Mouse (Mus musculus) stomach, postnatal 0 days (tissue): ENCODE data around the gene Samd14. TPM values are rescaled to one million over a fixed set of nuclear protein-coding genes. Genes with fewer than 3 reads are reported as not detected.
A peak's percentile ranks its signal among the peaks of the same experiment; 100 is the strongest.

Experiments used
- ATAC-seq: fragments of 200-750 bp; cut with Nextera tagmentation; 2 replicates; pipeline ENCODE4 v1.8.0; 2017; ENCODE audit not compliant: low FRiP score, low TSS enrichment
- DNase-seq: peaks from one replicate; pipeline ENCODE4 v3.0.0-alpha.2; 2016; ENCODE audit warnings: low spot score
- H3K27ac ChIP-seq: fragments of 300-500 bp; sonication (generic); replicated peaks from 2 replicates; pipeline ENCODE4 v1.5.1; 2014; ENCODE audit warnings: mild to moderate bottlenecking, control low read depth
- H3K27me3 ChIP-seq: fragments of 300-500 bp; sonication (generic); 2 replicates; pipeline ENCODE4 v1.6.1; 2014; ENCODE audit warnings: low read length; ENCODE audit not compliant: control insufficient read depth, insufficient read depth
- H3K36me3 ChIP-seq: fragments of 300-500 bp; sonication (generic); 2 replicates; pipeline ENCODE4 v1.6.1; 2014; ENCODE audit warnings: low read length, mixed read lengths; ENCODE audit not compliant: control insufficient read depth, insufficient read depth
- H3K4me1 ChIP-seq: fragments of 300-500 bp; sonication (generic); replicated peaks from 2 replicates; pipeline ENCODE4 v1.6.1; 2014; ENCODE audit warnings: antibody characterized with exemption; ENCODE audit not compliant: control insufficient read depth, insufficient read depth
- H3K4me2 ChIP-seq: fragments of 300-500 bp; sonication (generic); replicated peaks from 2 replicates; pipeline ENCODE4 v1.6.1; 2014; ENCODE audit warnings: low read depth, mild to moderate bottlenecking, control low read depth, moderate library complexity
- H3K4me3 ChIP-seq: fragments of 300-500 bp; sonication (generic); 2 replicates; pipeline ENCODE4 v1.5.1; 2014; ENCODE audit warnings: low read depth, low read length, control low read depth
- H3K9ac ChIP-seq: fragments of 300-500 bp; sonication (generic); 2 replicates; pipeline ENCODE4 v1.6.1; 2014; ENCODE audit warnings: mild to moderate bottlenecking, low read length, control low read depth, mixed read lengths
- H3K9me3 ChIP-seq: fragments of 300-500 bp; sonication (generic); 2 replicates; pipeline ENCODE4 v1.6.1; 2016; ENCODE audit warnings: low read length; ENCODE audit not compliant: control insufficient read depth
- CTCF ChIP-seq: IDR thresholded peaks from 2 replicates; pipeline ENCODE4 v1.5.1; 2016; ENCODE audit warnings: antibody characterized with exemption, low read depth, mild to moderate bottlenecking, moderate library complexity
- EP300 ChIP-seq: optimal IDR thresholded peaks from 2 replicates; pipeline ENCODE3; 2016; ENCODE audit warnings: antibody characterized with exemption
- WGBS: fragments of 180-500 bp; shearing (Covaris S2); extraction: QIAGEN DNeasy Blood & Tissue Kit; methylation state at CpG from one replicate; pipeline ENCODE4 v1.1.7; 2014; 5-methylcytosine and 5-hydroxymethylcytosine counted together
- polyA plus RNA-seq: library from polyadenylated mRNA; unstranded; fragments of >200 nt; fragmentation: Nextera tagmentation; extraction: Ambion mirVana; gene quantifications from 2 replicates; pipeline ENCODE4 v1.2.1, GENCODE M21; 2015

Samd14 gene
- polyA plus RNA-seq, 1 experiment from 2014 or later: 6.7 TPM

- peak overlapping the region; percentile 89 for H3K27ac ChIP-seq
- H3K27me3 ChIP-seq: no peaks in the 10 kb centered on the region
- no peaks in the 10 kb centered on the region for H3K36me3 ChIP-seq
- WGBS: 73% methylated on average over 8 of the region's 8 CpGs
- TF ChIP-seq CTCF (no peak), EP300 (no peak)
- H3K4me3 ChIP-seq: no peak overlapping the region
- no peak overlapping the region for H3K9ac ChIP-seq
- no peak for ATAC-seq
- no peak overlapping the region for H3K4me2 ChIP-seq
- peaks cover 5% of the 10 kb centered on the region; the same call in 1 of the 2 replicates for H3K4me1 ChIP-seq
- H3K9me3 ChIP-seq: no peaks in the 10 kb centered on the region
- DNase-seq: no peak
Measured at GRCm38 (mm10) chr11:94987851-94988250, 21.8 kb upstream of the Samd14 start.

- Histone ChIP-seq H3K4me1 (peaks cover 10% of the 10 kb centered on the region; the same call in 1 of the 2 replicates), H3K27ac (peak overlapping the region; percentile 89), H3K27me3 (no peaks in the 10 kb centered on the region), H3K4me3 (peak overlapping the region; percentile 37), H3K36me3 (no peaks in the 10 kb centered on the region), H3K9ac (peak overlapping the region; percentile 54), H3K4me2 (peak overlapping the region; percentile 99), H3K9me3 (no peaks in the 10 kb centered on the region)
- DNase-seq (no peak), ATAC-seq (no peak)
- WGBS: 11% methylated on average over 10 of the region's 10 CpGs
- TF ChIP-seq EP300: no peak
- TF ChIP-seq CTCF: no peak
Measured at GRCm38 (mm10) chr11:94988780-94989561, 20.7 kb upstream of the Samd14 start.

- no peaks in the 10 kb centered on the region for H3K9me3 ChIP-seq
- ATAC-seq (peak; percentile 58), DNase-seq (peak; percentile 86)
- H3K4me2 ChIP-seq: peak overlapping the region; percentile 99
- H3K27me3 ChIP-seq: no peaks in the 10 kb centered on the region
- H3K4me3 ChIP-seq: peak overlapping the region; percentile 37
- peak overlapping the region; percentile 54 for H3K9ac ChIP-seq
- TF ChIP-seq CTCF (peak; percentile 33; the same call in 1 of the 2 replicates), EP300 (peak; percentile 49)
- WGBS: under 1% methylated on average over 12 of the region's 12 CpGs
- H3K4me1 ChIP-seq: peaks cover 13% of the 10 kb centered on the region; the same call in 1 of the 2 replicates
- no peaks in the 10 kb centered on the region for H3K36me3 ChIP-seq
- peak overlapping the region; percentile 89 for H3K27ac ChIP-seq
Measured at GRCm38 (mm10) chr11:94989562-94990017, 20.1 kb upstream of the Samd14 start.

- H3K4me2 ChIP-seq: peak overlapping the region; percentile 99
- H3K4me3 ChIP-seq: peak overlapping the region; percentile 90
- no peaks in the 10 kb centered on the region for H3K9me3 ChIP-seq
- H3K9ac ChIP-seq: peak overlapping the region; percentile 38
- no peaks in the 10 kb centered on the region for H3K27me3 ChIP-seq
- DNase-seq (no peak), ATAC-seq (no peak)
- peak overlapping the region; percentile 93 for H3K27ac ChIP-seq
- peaks cover 17% of the 10 kb centered on the region; the same call in 1 of the 2 replicates for H3K4me1 ChIP-seq
- TF ChIP-seq CTCF (no peak), EP300 (no peak)
- no peaks in the 10 kb centered on the region for H3K36me3 ChIP-seq
- WGBS: 44% methylated on average over 6 of the region's 6 CpGs
Measured at GRCm38 (mm10) chr11:94990102-94990748, 19.5 kb upstream of the Samd14 start.

GRCm38 (mm10) chr11:94990749-94991577 lies 18.7 kb upstream of the Samd14 start, which contains the start of gene Ppp1r9b:
TSS of gene Ppp1r9b (plus strand) at chr11:94991035.
- Histone ChIP-seq H3K4me2 (peak within 1 kb of the TSS; percentile 99), H3K27me3 (no peaks in the 10 kb centered on the region), H3K9me3 (no peaks in the 10 kb centered on the region), H3K9ac (peak within 1 kb of the TSS; percentile 86), H3K4me3 (peak within 1 kb of the TSS; percentile 90), H3K4me1 (peaks cover 17% of the 10 kb centered on the region; the same call in 1 of the 2 replicates), H3K27ac (peak within 1 kb of the TSS; percentile 93), H3K36me3 (no peaks in the 10 kb centered on the region)
- peak; percentile 74 for TF ChIP-seq CTCF
- TF ChIP-seq EP300: no peak
- peak; percentile 80 for ATAC-seq
- whole genome bisulfite sequencing: 1% methylated on average over 48 of the region's 69 CpGs
- DNase-seq: peak; percentile 94
